Mouse (Mus musculus) lung, embryonic 16.5 days (tissue): ENCODE results near the gene Sdha. TPM values are rescaled to one million over a fixed set of nuclear protein-coding genes. Genes with fewer than 3 reads are reported as not detected.

ENCODE experiments used
- ATAC-seq: fragments of 200-750 bp; cut with Nextera tagmentation; 2 replicates; pipeline ENCODE4 v1.8.0; 2017; ENCODE audit warnings: low read depth, mild to moderate bottlenecking, moderate library complexity
- H3K27ac ChIP-seq: fragments of 300-500 bp; sonication (generic); 2 replicates; pipeline ENCODE4 v1.5.1; 2014; ENCODE audit warnings: mild to moderate bottlenecking, control low read depth, low read length
- H3K27me3 ChIP-seq: fragments of 300-500 bp; sonication (generic); 2 replicates; pipeline ENCODE4 v1.6.1; 2014; ENCODE audit warnings: low read depth, low read length, mixed read lengths; ENCODE audit not compliant: control insufficient read depth, insufficient read depth
- H3K36me3 ChIP-seq: fragments of 300-500 bp; sonication (generic); 2 replicates; pipeline ENCODE4 v1.6.1; 2014; ENCODE audit warnings: low read length; ENCODE audit not compliant: control insufficient read depth, insufficient read depth
- H3K4me1 ChIP-seq: fragments of 300-500 bp; sonication (generic); replicated peaks from 2 replicates; pipeline ENCODE4 v1.6.1; 2014; ENCODE audit warnings: low read length, mixed read lengths; ENCODE audit not compliant: control insufficient read depth, insufficient read depth
- H3K4me2 ChIP-seq: fragments of 300-500 bp; sonication (generic); 2 replicates; pipeline ENCODE4 v1.6.1; 2014; ENCODE audit warnings: low read depth, low read length, control low read depth
- H3K4me3 ChIP-seq: fragments of 300-500 bp; sonication (generic); 2 replicates; pipeline ENCODE4 v1.5.1; 2014; ENCODE audit warnings: mild to moderate bottlenecking, low read length, control low read depth
- H3K9ac ChIP-seq: fragments of 300-500 bp; sonication (generic); 2 replicates; pipeline ENCODE4 v1.6.1; 2014; ENCODE audit warnings: low read length, control low read depth
- H3K9me3 ChIP-seq: fragments of 300-500 bp; sonication (generic); 2 replicates; pipeline ENCODE4 v1.6.1; 2016; ENCODE audit warnings: low read length; ENCODE audit not compliant: control insufficient read depth
- WGBS: fragments of 180-500 bp; shearing (Covaris S2); extraction: QIAGEN DNeasy Blood & Tissue Kit; methylation state at CpG from one replicate; pipeline ENCODE4 v1.1.7; 2014; 5-methylcytosine and 5-hydroxymethylcytosine counted together
- polyA plus RNA-seq: library from polyadenylated mRNA; unstranded; fragments of >200 nt; fragmentation: Nextera tagmentation; extraction: Ambion mirVana; gene quantifications from 2 replicates; pipeline ENCODE4 v1.2.1, GENCODE M21; 2015

The Sdha gene
- polyA plus RNA-seq, 1 experiment from 2014 or later = 254 TPM

GRCm38 (mm10) chr13:74314616-74315015 is 35.5 kb downstream of the Sdha start:
- Histone ChIP-seq H3K36me3 (peaks cover 11% of the 10 kb centered on the region), H3K9me3 (no peaks in the 10 kb centered on the region), H3K27me3 (no peaks in the 10 kb centered on the region), H3K4me2 (no peak overlapping the region), H3K4me1 (peaks cover 10% of the 10 kb centered on the region), H3K4me3 (no peak overlapping the region), H3K9ac (no peak overlapping the region), H3K27ac (no peak overlapping the region)
- 95% methylated on average over 3 of the region's 3 CpGs for WGBS
- no peak for ATAC-seq

- no peaks in the 10 kb centered on the region for H3K9me3 ChIP-seq
- H3K9ac ChIP-seq = no peak overlapping the region
- no peak overlapping the region for H3K4me2 ChIP-seq
- H3K4me1 ChIP-seq = no peaks in the 10 kb centered on the region
- no peak for ATAC-seq
- no peak overlapping the region for H3K27ac ChIP-seq
- H3K27me3 ChIP-seq = no peaks in the 10 kb centered on the region
- no peak overlapping the region for H3K4me3 ChIP-seq
- H3K36me3 ChIP-seq = peaks cover 32% of the 10 kb centered on the region
- WGBS = 91% methylated on average over 1 of the region's 1 CpGs
Observed at GRCm38 (mm10) chr13:74305780-74306179, 44.3 kb downstream of the Sdha start.

- H3K36me3 ChIP-seq = peaks cover 28% of the 10 kb centered on the region
- H3K9me3 ChIP-seq = no peaks in the 10 kb centered on the region
- no peak for ATAC-seq
- H3K4me2 ChIP-seq = no peak overlapping the region
- H3K9ac ChIP-seq = no peak overlapping the region
- no peak overlapping the region for H3K27ac ChIP-seq
- H3K4me3 ChIP-seq = no peak overlapping the region
- H3K4me1 ChIP-seq = no peaks in the 10 kb centered on the region
- no peaks in the 10 kb centered on the region for H3K27me3 ChIP-seq
- WGBS = 82% methylated on average over 6 of the region's 6 CpGs
Observed at GRCm38 (mm10) chr13:74305380-74305779, 44.7 kb downstream of the Sdha start.

- H3K27ac ChIP-seq = no peak overlapping the region
- no peak overlapping the region for H3K4me2 ChIP-seq
- WGBS = 78% methylated on average over 10 of the region's 10 CpGs
- no peak for ATAC-seq
- H3K4me3 ChIP-seq = no peak overlapping the region
- no peak overlapping the region for H3K9ac ChIP-seq
- H3K27me3 ChIP-seq = no peaks in the 10 kb centered on the region
- no peaks in the 10 kb centered on the region for H3K9me3 ChIP-seq
- H3K4me1 ChIP-seq = no peaks in the 10 kb centered on the region
- H3K36me3 ChIP-seq = peaks cover 22% of the 10 kb centered on the region
Observed at GRCm38 (mm10) chr13:74302050-74303037, 47.7 kb downstream of the Sdha start.

GRCm38 (mm10) chr13:74301607-74301984 is 48.5 kb downstream of the Sdha start:
- H3K4me3 ChIP-seq = no peak overlapping the region
- H3K36me3 ChIP-seq = peaks cover 22% of the 10 kb centered on the region
- no peak overlapping the region for H3K4me2 ChIP-seq
- H3K9me3 ChIP-seq = no peaks in the 10 kb centered on the region
- no peaks in the 10 kb centered on the region for H3K4me1 ChIP-seq
- H3K27me3 ChIP-seq = no peaks in the 10 kb centered on the region
- H3K9ac ChIP-seq = 0 out of 2 replicates have a peak overlapping the region, but pooled peaks have one; percentile 4
- H3K27ac ChIP-seq = peak overlapping the region; percentile 43; the same call in 1 of the 2 replicates
- ATAC-seq = peak; percentile 83
- WGBS = 54% methylated on average over 6 of the region's 6 CpGs

- peak overlapping the region; percentile 43; the same call in 1 of the 2 replicates for H3K27ac ChIP-seq
- no peaks in the 10 kb centered on the region for H3K27me3 ChIP-seq
- 0 out of 2 replicates have a peak overlapping the region, but pooled peaks have one; percentile 4 for H3K9ac ChIP-seq
- H3K4me3 ChIP-seq = no peak overlapping the region
- H3K9me3 ChIP-seq = no peaks in the 10 kb centered on the region
- H3K4me2 ChIP-seq = no peak overlapping the region
- H3K36me3 ChIP-seq = peaks cover 22% of the 10 kb centered on the region
- WGBS = 36% methylated on average over 4 of the region's 4 CpGs
- H3K4me1 ChIP-seq = no peaks in the 10 kb centered on the region
- peak; percentile 81 for ATAC-seq
Observed at GRCm38 (mm10) chr13:74300925-74301606, 49.0 kb downstream of the Sdha start.

- Histone ChIP-seq H3K9me3 (no peaks in the 10 kb centered on the region), H3K27ac (no peak overlapping the region), H3K27me3 (no peaks in the 10 kb centered on the region; the same call in 1 of the 2 replicates), H3K4me2 (no peak overlapping the region), H3K4me1 (peaks cover 4% of the 10 kb centered on the region), H3K4me3 (no peak overlapping the region), H3K9ac (no peak overlapping the region), H3K36me3 (no peaks in the 10 kb centered on the region)
- ATAC-seq = no peak
- WGBS = 50% methylated on average over 7 of the region's 7 CpGs
Observed at GRCm38 (mm10) chr13:74296376-74296775, 53.7 kb downstream of the Sdha start.

- H3K36me3 ChIP-seq = no peaks in the 10 kb centered on the region
- H3K27ac ChIP-seq = no peak within 1 kb of the TSS
- WGBS = 1% methylated on average over 27 of the region's 27 CpGs
- H3K4me3 ChIP-seq = peak within 1 kb of the TSS; percentile 33
- H3K9me3 ChIP-seq = no peaks in the 10 kb centered on the region
- H3K4me2 ChIP-seq = peak within 1 kb of the TSS; percentile 52
- peak; percentile 67 for ATAC-seq
- H3K27me3 ChIP-seq = no peaks in the 10 kb centered on the region; the same call in 1 of the 2 replicates
- H3K9ac ChIP-seq = peak within 1 kb of the TSS; percentile 51
- peaks cover 4% of the 10 kb centered on the region for H3K4me1 ChIP-seq
Observed at GRCm38 (mm10) chr13:74292167-74292566, 57.9 kb downstream of the Sdha start, which contains the start of gene Ahrr. Ahrr (minus strand) TSS chr13:74292331.

- Histone ChIP-seq H3K9me3 (no peaks in the 10 kb centered on the region), H3K4me2 (no peak overlapping the region), H3K36me3 (no peaks in the 10 kb centered on the region), H3K27ac (no peak overlapping the region), H3K9ac (no peak overlapping the region), H3K4me3 (no peak overlapping the region), H3K27me3 (no peaks in the 10 kb centered on the region; the same call in 1 of the 2 replicates), H3K4me1 (peaks cover 4% of the 10 kb centered on the region)
- ATAC-seq = no peak
- 81% methylated on average over 5 of the region's 5 CpGs for WGBS
Observed at GRCm38 (mm10) chr13:74289646-74290045, 60.4 kb downstream of the Sdha start.
